Mouse (Mus musculus) midbrain, embryonic 11.5 days (tissue): ENCODE data around the gene Capn2. TPM values are rescaled to one million over a fixed set of nuclear protein-coding genes. Genes with fewer than 3 reads are reported as not detected.
A peak's percentile ranks its signal among the peaks of the same experiment; 100 is the strongest.

ENCODE experiments used
- ATAC-seq: fragments of 200-750 bp; cut with Nextera tagmentation; 2 replicates; pipeline ENCODE4 v1.8.0; 2017; ENCODE audit warnings: moderate TSS enrichment, moderate library complexity; ENCODE audit not compliant: low FRiP score
- DNase-seq: peaks from one replicate; pipeline ENCODE4 v3.0.0; 2015; ENCODE audit warnings: low spot score; ENCODE audit errors: missing footprints
- H3K27ac ChIP-seq: fragments of 300-500 bp; sonication (generic); 2 replicates; pipeline ENCODE4 v1.5.1; 2014; ENCODE audit warnings: low read depth, low read length
- H3K27me3 ChIP-seq: fragments of 300-500 bp; sonication (generic); 2 replicates; pipeline ENCODE4 v1.6.1; 2014; ENCODE audit warnings: mild to moderate bottlenecking, low read length, moderate library complexity, mixed read lengths; ENCODE audit not compliant: control insufficient read depth, insufficient read depth
- H3K36me3 ChIP-seq: fragments of 300-500 bp; sonication (generic); 2 replicates; pipeline ENCODE4 v1.6.1; 2014; ENCODE audit warnings: mild to moderate bottlenecking, low read length, moderate library complexity, mixed read lengths; ENCODE audit not compliant: control insufficient read depth, insufficient read depth
- H3K4me1 ChIP-seq: fragments of 300-500 bp; sonication (generic); 2 replicates; pipeline ENCODE4 v1.6.1; 2014; ENCODE audit warnings: low read length; ENCODE audit not compliant: control insufficient read depth, insufficient read depth
- H3K4me2 ChIP-seq: fragments of 300-500 bp; sonication (generic); 2 replicates; pipeline ENCODE4 v1.6.1; 2014; ENCODE audit warnings: mild to moderate bottlenecking, moderate library complexity
- H3K4me3 ChIP-seq: fragments of 300-500 bp; sonication (generic); 2 replicates; pipeline ENCODE4 v1.5.1; 2014; ENCODE audit warnings: low read depth, low read length
- H3K9ac ChIP-seq: fragments of 300-500 bp; sonication (generic); 2 replicates; pipeline ENCODE4 v1.6.1; 2014; ENCODE audit warnings: low read length
- H3K9me3 ChIP-seq: fragments of 300-500 bp; sonication (generic); 2 replicates; pipeline ENCODE4 v1.6.1; 2016; ENCODE audit warnings: low read length; ENCODE audit not compliant: control insufficient read depth
- WGBS: fragments of 180-500 bp; shearing (Covaris S2); extraction: QIAGEN DNeasy Blood & Tissue Kit; methylation state at CpG from one replicate; pipeline ENCODE4 v1.1.7; 2014; 5-methylcytosine and 5-hydroxymethylcytosine counted together
- polyA plus RNA-seq: library from polyadenylated mRNA; unstranded; fragments of >200 nt; fragmentation: Nextera tagmentation; extraction: Ambion mirVana; gene quantifications from 2 replicates; pipeline ENCODE4 v1.2.1, GENCODE M21; 2014

Capn2 gene
- polyA plus RNA-seq, 1 experiment from 2014 or later = 76.3 TPM

- ATAC-seq = no peak
- no peaks in the 10 kb centered on the region for H3K9me3 ChIP-seq
- H3K9ac ChIP-seq = no peak overlapping the region
- H3K4me2 ChIP-seq = no peak overlapping the region
- H3K27me3 ChIP-seq = peaks cover 8% of the 10 kb centered on the region; the same call in 1 of the 2 replicates
- no peak for DNase-seq
- H3K27ac ChIP-seq = no peak overlapping the region
- WGBS = 90% methylated on average over 6 of the region's 6 CpGs
- peaks cover 10% of the 10 kb centered on the region for H3K4me1 ChIP-seq
- H3K4me3 ChIP-seq = no peak overlapping the region
- H3K36me3 ChIP-seq = no peaks in the 10 kb centered on the region
Observed at GRCm38 (mm10) chr1:182518811-182519210, 1.4 kb upstream of the Capn2 start.

GRCm38 (mm10) chr1:182518143-182518680 lies 804 bp upstream of the Capn2 start:
- 53% methylated on average over 10 of the region's 10 CpGs for WGBS
- no peak overlapping the region for H3K4me2 ChIP-seq
- no peak overlapping the region for H3K9ac ChIP-seq
- H3K27me3 ChIP-seq = peaks cover 8% of the 10 kb centered on the region; the same call in 1 of the 2 replicates
- DNase-seq = no peak
- peaks cover 10% of the 10 kb centered on the region for H3K4me1 ChIP-seq
- no peak overlapping the region for H3K27ac ChIP-seq
- no peak overlapping the region for H3K4me3 ChIP-seq
- no peak for ATAC-seq
- no peaks in the 10 kb centered on the region for H3K36me3 ChIP-seq
- no peaks in the 10 kb centered on the region for H3K9me3 ChIP-seq

DNA sequence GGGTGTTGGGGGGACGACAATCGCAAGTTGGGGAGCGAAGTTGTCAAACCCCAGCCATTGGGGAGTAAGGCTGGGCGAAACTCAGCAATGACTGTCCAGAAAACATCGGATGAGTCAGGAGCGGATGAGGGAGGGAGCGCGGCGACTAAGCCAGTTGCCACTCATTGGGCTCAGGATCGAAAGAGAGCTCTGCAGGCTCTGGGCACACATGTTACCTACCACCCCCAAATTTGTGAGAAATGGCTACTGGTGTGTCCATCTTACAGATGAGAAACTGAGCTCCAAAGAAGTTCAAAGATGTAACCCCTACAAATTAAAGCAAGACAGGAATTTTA lies 236 bp upstream of the Capn2 start:
- no peak for DNase-seq
- Histone ChIP-seq H3K4me1 (peaks cover 10% of the 10 kb centered on the region), H3K9ac (peak overlapping the region; percentile 95), H3K4me3 (peak overlapping the region; percentile 70), H3K4me2 (peak overlapping the region; percentile 74), H3K36me3 (no peaks in the 10 kb centered on the region), H3K9me3 (no peaks in the 10 kb centered on the region), H3K27me3 (peaks cover 8% of the 10 kb centered on the region; the same call in 1 of the 2 replicates), H3K27ac (no peak overlapping the region)
- WGBS = 0% methylated on average over 10 of the region's 10 CpGs
- ATAC-seq = no peak; the same call in 1 of the 2 replicates

DNA sequence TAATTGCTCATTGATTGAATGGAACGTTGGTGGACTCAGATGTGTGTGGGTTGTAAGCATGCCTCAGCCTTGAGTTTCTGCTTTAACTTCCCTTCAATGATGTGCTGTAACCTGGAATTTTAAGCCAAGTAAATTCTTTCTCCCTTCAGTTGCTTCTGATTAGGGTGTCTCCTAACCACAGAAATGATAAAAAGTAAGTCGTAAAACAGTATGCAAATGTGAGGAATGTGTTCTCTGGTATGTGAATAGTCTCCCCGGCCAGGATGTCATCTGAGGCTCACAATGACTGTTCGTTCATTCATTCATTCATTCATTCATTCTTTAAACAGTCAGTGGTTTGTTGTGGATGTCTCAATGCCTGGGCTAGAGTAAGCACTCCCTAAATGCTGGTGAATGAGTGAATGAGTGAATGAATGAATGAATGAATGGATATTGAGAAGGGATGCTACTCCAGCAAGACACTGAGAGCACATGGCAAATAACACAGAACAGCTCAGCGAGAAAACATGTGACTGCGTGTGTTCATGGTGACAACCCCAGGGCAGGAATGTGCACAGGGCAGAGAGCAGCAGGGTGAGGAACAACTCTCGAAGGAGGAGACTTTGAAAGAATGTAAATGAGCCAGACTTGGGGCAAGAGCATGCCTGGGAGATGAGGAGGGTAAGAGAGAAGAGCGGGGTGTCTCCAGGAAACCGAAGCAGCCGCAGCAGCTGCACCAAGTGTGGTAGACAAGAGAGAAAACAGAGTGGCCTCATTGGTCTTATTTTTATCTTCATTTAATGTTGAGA lies 2.4 kb downstream of the Capn2 start:
- Histone ChIP-seq H3K9me3 (no peaks in the 10 kb centered on the region), H3K4me1 (peaks cover 8% of the 10 kb centered on the region), H3K9ac (no peak overlapping the region), H3K4me2 (no peak overlapping the region), H3K36me3 (peaks cover 6% of the 10 kb centered on the region; the same call in 1 of the 2 replicates), H3K27me3 (peaks cover 8% of the 10 kb centered on the region; the same call in 1 of the 2 replicates), H3K4me3 (no peak overlapping the region), H3K27ac (no peak overlapping the region)
- DNase-seq = no peak
- WGBS = 92% methylated on average over 10 of the region's 10 CpGs
- ATAC-seq = no peak

- ATAC-seq = no peak
- WGBS = 91% methylated on average over 5 of the region's 5 CpGs
Observed at GRCm38 (mm10) chr1:182513714-182514113, 3.7 kb downstream of the Capn2 start.

GRCm38 (mm10) chr1:182512901-182513410 lies 4.5 kb downstream of the Capn2 start:
- no peak for DNase-seq
- peaks cover 6% of the 10 kb centered on the region; the same call in 1 of the 2 replicates for H3K36me3 ChIP-seq
- H3K4me1 ChIP-seq = peaks cover 6% of the 10 kb centered on the region
- WGBS = 93% methylated on average over 5 of the region's 5 CpGs
- H3K4me2 ChIP-seq = no peak overlapping the region
- ATAC-seq = no peak
- no peak overlapping the region for H3K27ac ChIP-seq
- no peaks in the 10 kb centered on the region for H3K27me3 ChIP-seq
- H3K9me3 ChIP-seq = no peaks in the 10 kb centered on the region
- no peak overlapping the region for H3K9ac ChIP-seq
- H3K4me3 ChIP-seq = no peak overlapping the region

More at GRCm38 (mm10) chr1:182513714-182514113, 3.7 kb downstream of the Capn2 start:
- H3K27me3 ChIP-seq = peaks cover 4% of the 10 kb centered on the region; the same call in 1 of the 2 replicates
- H3K36me3 ChIP-seq = peaks cover 6% of the 10 kb centered on the region; the same call in 1 of the 2 replicates
- no peak overlapping the region for H3K4me2 ChIP-seq
- no peak overlapping the region for H3K27ac ChIP-seq
- no peak for DNase-seq
- no peak overlapping the region for H3K9ac ChIP-seq
- peaks cover 6% of the 10 kb centered on the region for H3K4me1 ChIP-seq
- no peaks in the 10 kb centered on the region for H3K9me3 ChIP-seq
- H3K4me3 ChIP-seq = no peak overlapping the region

GRCm38 (mm10) chr1:182511778-182512177 lies 5.6 kb downstream of the Capn2 start:
- Histone ChIP-seq H3K4me1 (peaks cover 3% of the 10 kb centered on the region), H3K27ac (no peak overlapping the region), H3K4me3 (no peak overlapping the region), H3K4me2 (no peak overlapping the region), H3K9ac (no peak overlapping the region), H3K9me3 (no peaks in the 10 kb centered on the region), H3K27me3 (no peaks in the 10 kb centered on the region), H3K36me3 (peaks cover 6% of the 10 kb centered on the region; the same call in 1 of the 2 replicates)
- ATAC-seq = no peak
- 66% methylated on average over 8 of the region's 8 CpGs for WGBS
- no peak for DNase-seq

- no peak for ATAC-seq
- 89% methylated on average over 2 of the region's 2 CpGs for WGBS
- Histone ChIP-seq H3K4me1 (peaks cover 1% of the 10 kb centered on the region), H3K4me3 (no peak overlapping the region), H3K9ac (no peak overlapping the region), H3K9me3 (no peaks in the 10 kb centered on the region), H3K4me2 (no peak overlapping the region), H3K36me3 (peaks cover 6% of the 10 kb centered on the region; the same call in 1 of the 2 replicates), H3K27me3 (no peaks in the 10 kb centered on the region), H3K27ac (no peak overlapping the region)
- DNase-seq = no peak
Observed at GRCm38 (mm10) chr1:182511073-182511472, 6.3 kb downstream of the Capn2 start.
